Mouse (Mus musculus): ENCODE measurements around the gene Osbpl6. TPM values are rescaled to one million over a fixed set of nuclear protein-coding genes. Genes with fewer than 3 reads are reported as not detected.

Gene Osbpl6
- total RNA-seq, 2 experiments from 2014 or later: 39.9 to 53.7 TPM

DNA sequence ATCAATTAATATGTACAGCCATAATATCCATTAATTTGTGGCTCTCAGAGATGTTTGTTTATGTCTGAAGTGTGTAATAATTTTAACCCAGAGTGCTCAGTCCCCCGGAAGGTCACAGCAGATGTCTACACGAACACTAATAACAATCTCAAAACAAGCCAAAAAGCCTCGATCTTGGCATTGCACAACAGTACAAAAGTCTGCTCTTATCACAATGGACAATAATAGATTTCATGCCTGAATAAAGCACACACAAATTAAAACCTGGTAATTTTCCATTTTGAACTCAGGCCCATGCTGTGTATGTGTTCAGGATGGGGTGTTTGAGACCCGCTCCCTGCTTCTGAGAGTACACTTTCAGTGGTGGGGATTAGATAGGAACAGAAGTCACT lies 90.4 kb downstream of the Osbpl6 start:
- DNase-seq (ENCODE audit: low spot score): no peak

DNA sequence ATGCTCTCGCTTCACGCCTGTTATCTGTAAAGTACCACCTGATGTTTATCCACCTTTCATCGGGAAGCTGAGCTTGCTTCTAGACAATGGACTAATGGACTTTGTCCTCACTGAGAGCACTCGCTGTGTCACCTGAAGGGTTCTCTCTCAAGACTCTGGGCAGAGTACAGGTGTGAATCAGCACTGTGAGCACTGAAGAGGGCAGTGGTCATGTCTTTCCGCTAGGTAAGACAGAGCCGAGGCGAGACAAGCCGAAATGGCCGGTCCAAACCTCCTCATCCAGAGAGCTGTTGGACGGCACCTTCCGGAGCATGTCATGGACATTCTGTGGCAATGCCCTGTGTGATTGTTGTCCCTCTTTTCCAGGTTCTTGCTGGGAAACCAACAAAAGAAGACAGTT lies 92.6 kb downstream of the Osbpl6 start:
- DNase-seq (ENCODE audit: low spot score): no peak

DNA sequence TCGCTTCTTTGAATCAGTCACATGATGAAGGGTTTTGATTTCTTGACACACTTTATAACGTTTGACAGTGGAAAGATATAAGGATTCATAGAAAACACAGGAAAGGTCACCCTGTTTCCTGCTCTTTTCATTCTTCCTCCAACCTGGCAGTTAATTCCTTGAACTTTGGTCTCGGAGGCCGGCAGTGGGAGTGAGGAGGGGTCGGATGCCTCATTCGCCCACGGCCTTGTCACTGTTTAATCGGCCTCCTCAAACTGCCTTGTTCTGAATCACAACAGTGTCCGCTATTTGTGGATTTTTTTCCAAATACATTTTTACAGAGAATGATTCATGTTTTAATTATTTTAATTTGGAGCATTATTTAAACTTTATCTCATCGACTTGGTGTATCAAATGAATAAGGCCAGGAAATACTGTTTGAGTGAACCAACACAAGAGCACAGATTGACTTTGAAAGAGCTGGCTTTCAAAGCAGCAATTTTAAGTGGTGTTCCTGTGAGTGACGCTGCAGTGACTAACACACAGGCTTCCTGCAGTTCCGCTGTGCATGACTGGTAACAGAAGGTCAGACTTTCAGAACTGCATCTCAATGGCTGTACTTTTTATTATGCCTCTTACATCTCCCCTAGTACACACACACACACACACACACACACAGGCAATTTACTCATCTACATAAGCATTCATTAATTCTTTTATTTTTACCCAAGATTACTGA lies 98.0 kb downstream of the Osbpl6 start:
- DNase-seq (ENCODE audit: low spot score): no peak

DNA sequence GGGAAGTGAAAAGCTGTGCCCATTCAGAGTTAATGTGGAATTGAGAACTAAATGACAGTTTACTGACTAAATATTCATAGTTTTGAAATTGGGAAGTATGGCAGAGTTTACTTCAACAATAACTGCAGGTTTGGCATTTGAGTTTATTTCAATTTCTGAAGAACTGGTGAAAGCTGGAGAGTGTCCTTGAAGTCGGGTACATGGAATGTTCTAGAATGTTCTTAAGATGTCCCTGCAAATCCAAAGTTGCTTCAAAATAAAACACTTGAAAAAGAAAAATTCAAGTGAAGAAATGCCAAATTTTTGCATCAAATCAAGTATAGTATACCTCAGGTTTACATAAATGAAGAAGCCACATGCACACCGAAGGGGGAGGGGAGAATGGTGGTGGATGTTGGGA lies 98.7 kb downstream of the Osbpl6 start:
- no peak for DNase-seq (ENCODE audit: low spot score)

DNA sequence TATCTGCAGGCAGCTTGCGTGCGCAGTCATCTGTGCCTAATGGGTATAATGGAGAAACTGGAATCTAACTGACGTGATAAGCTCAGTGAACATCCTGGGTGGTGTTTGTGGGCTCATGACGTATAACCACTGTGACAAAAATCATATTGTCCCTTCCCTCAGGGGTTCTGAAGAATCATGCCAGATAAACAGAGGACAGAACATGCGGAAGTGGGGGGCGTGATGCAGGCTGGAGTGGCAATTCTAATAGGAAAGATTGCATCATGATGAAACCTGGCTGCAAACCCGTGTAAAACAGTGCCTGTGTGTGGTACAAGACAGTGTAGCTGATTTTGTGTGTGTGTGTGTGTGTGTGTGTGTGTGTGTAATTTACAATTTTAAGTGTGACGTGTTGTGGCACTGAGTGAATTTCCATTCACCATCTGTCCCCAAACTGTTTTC lies 105.0 kb downstream of the Osbpl6 start:
- no peak for DNase-seq (ENCODE audit: low spot score)

DNA sequence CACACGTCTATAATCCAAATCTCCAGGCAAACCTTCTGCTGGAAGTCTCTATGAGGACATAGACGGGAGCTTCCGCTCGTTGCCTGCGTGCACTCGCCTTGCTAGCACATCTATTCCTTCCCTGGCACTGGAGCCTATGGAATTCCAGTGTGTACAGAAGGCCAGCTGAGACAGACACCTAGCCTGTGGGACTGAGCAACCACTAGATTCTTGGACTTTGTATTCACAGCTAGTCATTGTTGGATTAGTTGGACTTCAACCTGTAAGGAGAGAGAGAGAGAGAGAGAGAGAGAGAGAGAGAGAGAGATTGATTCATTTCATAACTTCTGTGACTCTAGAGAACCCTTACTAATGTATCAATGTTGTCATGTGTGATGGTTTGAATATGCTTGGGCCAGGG lies 105.8 kb downstream of the Osbpl6 start:
- DNase-seq (ENCODE audit: low spot score): no peak

DNA sequence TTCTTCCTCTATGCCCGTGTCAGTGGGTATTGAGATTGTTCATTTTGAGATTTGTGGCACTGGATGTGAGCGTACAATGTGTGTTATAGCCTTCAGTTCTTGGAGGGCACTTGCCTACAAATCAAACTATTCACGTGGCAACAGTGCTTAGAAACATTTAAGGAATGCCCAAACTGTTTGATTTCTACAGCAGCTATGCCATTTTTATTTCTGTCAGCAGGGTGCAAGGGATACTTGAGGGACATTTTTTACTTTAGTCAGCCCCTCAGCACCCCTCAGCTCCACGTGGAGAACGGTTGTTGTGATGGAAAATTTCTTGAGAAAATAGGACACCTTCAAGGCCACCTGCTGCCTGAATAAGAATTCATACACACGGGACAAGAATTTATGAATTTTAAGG lies 106.6 kb downstream of the Osbpl6 start:
- no peak for DNase-seq (ENCODE audit: low spot score)

DNA sequence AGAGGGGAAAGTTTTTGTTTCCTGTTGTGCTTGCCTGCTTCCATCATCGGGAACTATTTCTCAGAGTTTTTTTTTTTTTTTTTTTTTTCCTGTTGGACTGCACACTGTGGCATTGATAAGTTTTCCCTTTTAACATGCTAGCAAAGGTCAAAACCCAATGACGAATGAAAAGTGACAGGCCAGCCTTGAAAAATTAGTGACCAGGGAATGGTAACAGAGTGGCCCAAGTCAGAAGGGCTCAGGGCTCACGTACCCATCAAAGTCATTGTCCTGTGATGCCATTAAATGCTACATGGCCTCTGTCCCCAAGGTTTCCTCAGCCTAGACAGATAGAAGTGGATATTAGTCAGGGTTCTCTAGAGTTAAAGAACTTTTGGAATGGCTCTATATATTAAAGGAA lies 107.0 kb downstream of the Osbpl6 start:
- no peak for DNase-seq (ENCODE audit: low spot score)

DNA sequence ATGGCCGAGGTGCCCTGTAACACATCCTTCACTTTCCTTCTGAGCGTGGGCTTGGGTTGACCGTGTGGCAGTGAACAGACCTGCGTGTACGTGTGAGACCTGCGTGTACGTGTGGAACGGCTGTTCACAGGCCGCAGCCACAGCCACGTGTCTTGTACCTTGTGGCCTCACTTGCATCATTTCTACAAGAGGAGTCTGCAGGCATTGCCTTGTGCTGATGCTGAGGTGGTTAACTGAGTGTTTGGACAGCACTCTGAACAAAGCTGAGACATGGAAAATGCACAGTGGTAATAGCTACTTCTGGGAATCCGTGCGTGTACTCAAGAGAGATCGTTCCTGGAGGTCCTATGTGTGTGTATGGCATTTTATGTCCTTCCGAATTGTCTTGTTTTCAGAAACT lies 111.2 kb downstream of the Osbpl6 start:
- DNase-seq (ENCODE audit: low spot score): no peak

DNA sequence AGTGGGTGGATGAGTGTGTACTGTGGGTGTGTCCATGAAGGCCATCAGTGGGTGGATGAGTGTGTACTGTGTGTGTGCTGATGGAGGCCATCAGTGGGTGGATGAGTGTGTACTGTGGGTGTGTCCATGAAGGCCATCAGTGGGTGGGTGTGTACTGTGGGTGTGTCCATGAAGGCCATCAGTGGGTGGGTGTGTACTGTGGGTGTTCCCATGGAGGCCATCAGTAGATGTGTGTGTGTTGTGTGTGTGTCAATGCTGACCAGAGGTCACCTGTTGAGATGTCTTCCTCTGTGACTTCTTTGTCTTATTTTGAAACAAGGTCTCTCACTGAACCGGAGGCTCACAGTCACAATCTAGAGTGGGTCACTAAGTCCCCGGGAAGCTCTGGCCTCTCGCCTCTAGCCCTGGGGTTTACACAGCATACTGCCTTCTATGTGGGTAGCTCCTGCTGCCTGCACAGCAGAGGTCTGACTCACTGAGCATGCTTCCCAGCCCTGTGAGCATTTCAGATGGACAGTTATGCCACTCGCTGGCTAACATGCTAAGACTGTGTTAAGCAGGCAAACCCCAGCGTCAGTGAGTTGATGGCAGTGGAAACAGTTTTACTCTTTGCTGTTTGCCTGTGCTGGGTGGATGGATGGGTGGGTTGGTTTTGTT lies 112.2 kb downstream of the Osbpl6 start:
- no peak for DNase-seq (ENCODE audit: low spot score)

DNA sequence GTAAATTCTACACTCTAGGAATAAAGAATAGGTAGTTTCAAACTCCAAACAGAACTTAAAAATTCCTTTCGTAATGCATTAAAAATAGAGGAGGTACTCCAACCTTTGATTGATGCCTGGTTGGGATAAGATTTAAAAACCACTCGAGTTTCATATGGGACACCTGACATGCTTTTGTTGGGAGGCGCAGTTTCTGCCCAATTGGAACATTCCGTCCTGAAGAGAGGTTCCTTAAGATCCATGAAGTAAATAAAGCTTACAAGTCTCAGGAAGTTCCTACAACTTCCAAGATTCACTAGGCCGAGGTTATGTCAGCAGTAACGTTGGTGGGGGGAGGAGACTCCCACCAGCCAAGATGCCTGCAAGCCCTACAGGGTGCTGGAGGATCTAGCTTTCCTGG lies 115.3 kb downstream of the Osbpl6 start:
- no peak for DNase-seq (ENCODE audit: low spot score)

DNA sequence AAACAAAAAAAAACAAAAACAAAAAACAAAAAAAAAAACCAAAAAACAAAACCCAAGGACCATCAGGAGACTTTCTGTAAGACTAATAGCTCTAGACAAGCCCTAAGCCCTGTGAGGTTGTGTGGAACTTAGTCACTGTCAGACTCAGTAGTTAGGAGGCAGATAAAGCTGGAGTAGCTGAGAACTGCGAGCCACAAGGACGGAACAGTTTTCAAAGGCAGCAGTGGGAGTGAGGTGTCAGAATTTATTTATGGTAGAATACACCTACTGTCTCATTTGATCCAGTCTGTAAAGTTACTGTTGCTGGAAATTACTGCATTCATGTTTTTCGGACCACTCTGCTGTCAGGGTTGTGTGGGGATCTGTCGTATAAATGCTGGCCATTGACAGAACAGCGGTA lies 118.1 kb downstream of the Osbpl6 start:
- no peak for DNase-seq (ENCODE audit: low spot score)

DNA sequence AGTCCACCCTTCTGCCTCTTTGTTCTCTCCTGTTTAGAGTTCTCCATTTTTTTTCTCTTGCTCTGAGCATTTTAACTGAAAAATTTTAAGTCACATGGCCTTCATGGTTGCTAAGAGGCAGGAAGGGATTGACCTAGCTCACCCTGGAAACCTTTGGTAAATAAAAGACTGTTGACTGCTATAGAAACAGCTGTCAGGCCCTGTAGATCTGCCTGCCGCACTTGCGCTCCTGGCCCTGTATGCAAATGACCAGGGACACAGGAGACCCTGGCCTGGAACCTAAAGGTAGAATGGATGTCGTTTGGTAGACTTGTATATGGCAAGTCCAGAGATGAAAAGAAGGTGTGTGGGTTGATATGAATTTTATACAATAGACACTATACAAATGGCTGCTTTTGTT lies 119.3 kb downstream of the Osbpl6 start:
- no peak for DNase-seq (ENCODE audit: low spot score)

DNA sequence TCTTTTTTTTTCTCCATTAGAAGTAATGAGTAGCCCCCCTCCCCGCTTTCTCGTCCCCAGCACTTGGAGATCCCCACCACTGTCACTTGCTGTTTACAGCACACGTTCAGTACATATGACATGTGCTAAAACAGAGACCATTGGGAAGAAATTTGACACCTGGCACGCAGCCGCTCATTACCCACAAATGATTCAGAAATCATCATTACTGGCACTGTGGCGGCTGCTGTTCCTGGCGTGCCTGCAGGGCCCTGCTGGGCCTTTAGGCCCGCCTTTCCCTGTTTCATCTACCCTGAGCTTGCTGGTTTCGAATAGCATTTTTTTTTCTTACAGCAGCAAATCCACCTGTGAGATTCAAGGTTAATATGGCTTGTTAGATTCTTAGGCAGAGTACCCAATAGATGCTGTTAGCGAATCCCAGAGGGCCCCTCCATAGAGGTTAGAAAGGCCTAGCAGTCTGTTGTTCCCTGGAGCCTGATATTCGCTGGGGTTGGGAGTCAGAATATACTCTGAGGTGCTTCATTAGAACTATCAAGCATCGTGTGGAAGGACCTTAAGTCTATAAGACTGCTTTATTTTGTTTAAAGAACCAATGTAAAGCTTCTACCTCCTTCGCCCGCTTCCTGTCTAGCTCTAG lies 126.3 kb downstream of the Osbpl6 start:
- DNase-seq (ENCODE audit: low spot score): no peak

DNA sequence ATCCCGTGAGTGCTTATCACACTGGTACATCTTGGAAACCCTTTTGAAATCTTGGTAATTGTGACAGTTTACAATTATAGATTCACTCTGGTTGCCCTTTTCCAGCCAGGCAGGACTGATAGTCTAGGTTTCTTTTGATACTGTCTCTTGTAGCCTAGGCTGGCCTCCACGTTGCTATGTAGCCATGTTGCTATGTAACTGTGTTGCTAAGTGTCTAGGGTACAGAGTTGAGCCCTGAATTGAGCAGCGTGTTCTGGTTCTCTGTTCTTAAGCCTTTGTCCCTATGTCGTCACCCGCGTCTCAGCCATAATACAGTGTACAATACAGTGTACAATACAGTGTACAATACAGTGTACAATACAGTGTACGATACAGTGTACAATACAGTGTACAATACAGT lies 128.6 kb downstream of the Osbpl6 start:
- no peak for DNase-seq (ENCODE audit: low spot score)

DNA sequence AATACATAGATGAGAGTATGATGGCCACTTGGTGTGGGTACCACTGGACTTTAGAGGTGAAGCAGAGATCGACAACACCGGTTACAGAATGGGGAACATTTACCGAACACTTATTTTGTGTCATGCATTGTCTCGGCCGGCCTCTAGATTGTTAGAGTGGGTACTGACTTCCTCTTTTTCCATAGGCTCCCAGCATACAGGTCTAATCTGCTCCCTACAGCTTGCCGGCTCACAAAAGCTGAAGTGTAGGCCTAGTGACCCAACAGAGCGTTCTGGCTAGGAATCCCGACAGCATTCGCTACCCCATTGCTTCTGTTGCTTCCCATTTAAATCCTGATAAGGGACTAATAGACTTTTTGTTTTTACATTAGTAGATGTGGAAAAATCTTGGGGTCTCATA lies 135.6 kb downstream of the Osbpl6 start:
- DNase-seq (ENCODE audit: low spot score): no peak

DNA sequence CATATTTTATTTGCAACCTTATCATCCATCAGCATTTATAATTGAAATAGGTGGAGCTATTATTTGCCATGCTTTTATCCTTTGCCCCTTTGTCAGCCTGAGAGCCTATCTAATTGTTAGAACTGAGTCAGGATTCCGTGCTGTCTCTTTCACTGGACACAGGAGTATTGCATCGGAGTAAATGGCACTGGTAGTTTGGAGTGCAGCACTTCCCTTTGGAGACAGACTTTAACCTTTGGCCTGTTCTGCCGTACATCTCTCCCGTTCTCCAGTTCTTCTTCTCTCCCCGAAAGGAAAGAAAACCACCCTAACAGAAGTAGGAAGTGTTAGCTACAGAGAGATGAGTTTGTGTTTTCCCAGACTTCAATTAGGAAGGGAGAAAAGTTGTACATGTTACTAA lies 136.6 kb downstream of the Osbpl6 start:
- no peak for DNase-seq (ENCODE audit: low spot score)

DNA sequence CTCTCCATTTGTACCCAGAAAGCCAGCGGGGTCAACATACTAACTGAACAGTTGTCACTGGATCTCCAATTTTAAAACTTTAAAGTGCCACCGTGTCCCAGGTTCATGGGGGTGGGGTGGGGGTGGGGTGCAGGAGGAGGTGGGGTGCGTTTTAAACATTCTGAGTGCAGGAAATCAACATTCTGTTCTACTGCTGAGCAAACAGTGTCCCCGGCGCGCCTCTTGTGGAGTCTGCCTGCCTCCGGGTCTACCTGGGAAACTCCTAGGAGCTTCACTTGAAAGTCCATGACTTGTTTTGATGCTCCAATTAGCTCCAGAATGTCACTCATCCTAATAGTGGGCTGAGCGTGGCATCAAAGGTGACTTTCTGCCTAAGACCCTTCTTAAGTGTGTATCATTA lies 139.2 kb downstream of the Osbpl6 start:
- no peak for DNase-seq (ENCODE audit: low spot score)

DNA sequence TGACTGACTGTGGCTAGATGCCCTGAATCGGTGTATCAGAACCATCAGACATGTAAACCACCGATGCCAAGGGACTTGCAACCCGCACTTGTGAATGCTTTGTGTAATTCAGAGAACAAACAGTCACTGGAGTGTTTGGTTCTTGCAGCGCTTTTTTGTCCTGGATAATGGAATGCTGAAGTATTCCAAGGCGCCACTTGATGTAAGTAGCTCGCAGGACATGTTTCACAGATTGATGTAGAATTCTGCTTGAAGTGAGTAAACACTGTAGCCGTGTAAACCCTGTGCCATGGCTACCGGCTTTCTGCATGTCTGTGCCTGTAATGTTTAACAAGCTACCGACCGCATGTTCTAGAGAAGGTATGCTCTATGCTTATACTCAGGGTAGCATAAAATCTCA lies 141.9 kb downstream of the Osbpl6 start:
- no peak for DNase-seq (ENCODE audit: low spot score)

DNA sequence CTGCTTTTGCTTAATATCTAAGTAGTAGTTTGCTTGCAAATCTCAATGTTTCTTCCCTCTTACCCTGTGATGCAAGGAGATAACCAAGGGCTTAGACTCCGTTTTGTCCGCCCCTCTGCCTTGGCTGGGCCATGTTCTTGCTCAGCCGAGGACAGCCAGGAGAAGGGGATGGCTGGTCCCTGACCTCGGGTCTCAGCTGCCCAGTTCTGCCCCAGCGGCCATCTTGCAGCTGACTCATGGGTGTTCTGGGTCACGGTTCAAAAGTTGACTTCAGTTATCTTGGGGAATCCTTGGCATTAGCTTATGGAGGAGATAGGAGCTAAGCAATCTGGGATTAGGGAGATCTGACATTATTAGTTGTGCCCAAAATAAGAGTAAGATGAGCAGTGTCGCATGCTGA lies 142.5 kb downstream of the Osbpl6 start:
- DNase-seq (ENCODE audit: low spot score): no peak

DNA sequence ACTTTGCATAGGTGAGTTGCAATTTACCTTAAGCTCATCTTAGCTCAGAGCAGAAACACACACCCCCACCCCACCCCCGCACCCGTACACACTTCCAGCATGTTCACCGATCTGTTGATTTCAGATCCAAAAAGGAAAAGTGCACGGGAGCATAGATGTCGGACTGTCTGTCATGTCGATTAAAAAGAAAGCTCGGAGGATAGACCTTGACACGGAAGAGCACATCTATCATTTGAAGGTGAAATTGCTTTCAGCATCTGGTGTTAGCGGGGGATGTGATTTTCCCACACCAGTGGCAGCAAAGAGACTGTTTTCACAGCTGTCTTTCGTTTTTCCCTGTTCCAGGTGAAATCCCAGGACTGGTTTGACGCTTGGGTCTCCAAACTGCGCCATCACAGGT lies 143.0 kb downstream of the Osbpl6 start:
- no peak for DNase-seq (ENCODE audit: low spot score)

DNA sequence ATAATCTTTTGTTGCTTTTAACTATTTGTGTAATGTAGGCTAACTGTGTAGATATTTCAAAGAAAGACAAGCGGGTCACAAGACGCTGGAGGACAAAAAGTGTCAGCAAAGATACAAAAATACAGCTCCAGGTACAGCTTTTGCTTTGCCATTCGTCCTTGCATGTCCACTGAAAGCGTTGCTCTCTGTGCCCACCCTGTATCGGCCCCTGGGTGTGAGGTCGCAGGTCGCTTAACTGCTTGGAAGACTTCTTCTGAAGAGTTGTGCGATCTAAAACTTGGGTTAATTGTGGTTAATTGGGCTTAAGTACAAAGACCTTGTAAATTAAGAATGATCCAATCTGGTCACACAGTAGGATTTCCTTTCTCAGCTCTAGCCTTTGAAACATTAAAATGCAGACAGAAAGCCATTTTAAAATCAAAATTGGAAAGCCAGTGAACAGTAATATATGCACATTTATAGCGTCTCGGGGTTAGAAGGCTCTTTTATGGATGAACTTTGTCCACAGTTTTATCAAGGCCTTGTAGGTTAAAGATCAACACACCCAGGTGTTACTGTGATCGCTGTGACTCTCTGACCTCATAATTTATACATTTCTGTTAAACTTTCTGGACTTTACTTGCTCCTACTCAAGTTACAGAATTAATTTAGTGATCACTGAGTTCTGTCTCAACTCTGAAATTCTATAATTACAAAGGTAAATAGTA lies 149.7 kb downstream of the Osbpl6 start:
- no peak for DNase-seq (ENCODE audit: low spot score)
